Mouse (Mus musculus) liver, embryonic 14.5 days (tissue): ENCODE results near the gene Clk2. TPM values are rescaled to one million over a fixed set of nuclear protein-coding genes. Genes with fewer than 3 reads are reported as not detected.
"Not testable (repeated sequence)": the region's sequence is repeated elsewhere in the genome, so short reads cannot be mapped to it uniquely, and the experiment has no call there.

Experiments used
- ATAC-seq: fragments of 200-750 bp; cut with Nextera tagmentation; 2 replicates; pipeline ENCODE4 v1.8.0; 2017; ENCODE audit warnings: moderate number of reproducible peaks, mild to moderate bottlenecking, moderate library complexity; ENCODE audit not compliant: insufficient read depth
- DNase-seq, 3 experiments: peaks; one replicate each; pipeline ENCODE4 v3.0.0-alpha.2; 2012 to 2013; ENCODE audit warnings: low read depth in 3 of 3, low spot score in 3 of 3
- H3K27ac ChIP-seq: fragments of 300-500 bp; sonication (generic); 2 replicates; pipeline ENCODE4 v1.5.1; 2014; ENCODE audit warnings: moderate library complexity, mild to moderate bottlenecking, control low read depth, inconsistent platforms
- H3K27me3 ChIP-seq: fragments of 300-500 bp; sonication (generic); 2 replicates; pipeline ENCODE4 v1.6.1; 2014; ENCODE audit warnings: mild to moderate bottlenecking, low read length, moderate library complexity; ENCODE audit not compliant: control insufficient read depth, insufficient read depth
- H3K36me3 ChIP-seq: fragments of 300-500 bp; sonication (generic); replicated peaks from 2 replicates; pipeline ENCODE4 v1.6.1; 2014; ENCODE audit warnings: low read depth; ENCODE audit not compliant: control insufficient read depth, insufficient read depth
- H3K4me1 ChIP-seq, 2 experiments: fragments of 200-500 bp in 1 of 2; fragments of 300-500 bp in 1 of 2; sonication (generic) in 1 of 2; replicated peaks; 2 replicates each; pipeline ENCODE4 v1.6.1; 2012 to 2014; ENCODE audit warnings: antibody characterized with exemption in 1 of 2, inconsistent platforms in 1 of 2, low read length in 1 of 2; ENCODE audit not compliant: control insufficient read depth in 2 of 2, insufficient read depth in 2 of 2
- H3K4me2 ChIP-seq: fragments of 300-500 bp; sonication (generic); 2 replicates; pipeline ENCODE4 v1.6.1; 2014; ENCODE audit warnings: low read depth, mild to moderate bottlenecking, control low read depth, moderate library complexity
- H3K4me3 ChIP-seq, 2 experiments: fragments of 200-500 bp in 1 of 2; fragments of 300-500 bp in 1 of 2; sonication (generic) in 1 of 2; 2 replicates each; pipeline ENCODE4 v1.5.1; 2012 to 2014; ENCODE audit warnings: low read depth in 2 of 2, low read length in 2 of 2, mild to moderate bottlenecking in 2 of 2, control low read depth in 1 of 2, inconsistent platforms in 1 of 2, moderate library complexity in 1 of 2; ENCODE audit not compliant: insufficient read depth in 1 of 2
- H3K9ac ChIP-seq: fragments of 300-500 bp; sonication (generic); replicated peaks from 2 replicates; pipeline ENCODE4 v1.6.1; 2014; ENCODE audit warnings: mild to moderate bottlenecking, control low read depth, moderate library complexity
- H3K9me3 ChIP-seq: fragments of 300-500 bp; sonication (generic); 2 replicates; pipeline ENCODE4 v1.6.1; 2016; ENCODE audit warnings: low read length, mixed read lengths; ENCODE audit not compliant: control insufficient read depth
- CTCF ChIP-seq: IDR thresholded peaks from 2 replicates; pipeline ENCODE4 v1.5.1; 2016; ENCODE audit warnings: antibody characterized with exemption, low read depth, control low read depth
- EP300 ChIP-seq: IDR thresholded peaks from 2 replicates; pipeline ENCODE4 v1.6.1; 2016; ENCODE audit warnings: antibody characterized with exemption, low read depth
- WGBS: fragments of 180-500 bp; shearing (Covaris S2); extraction: QIAGEN DNeasy Blood & Tissue Kit; methylation state at CpG from one replicate; pipeline ENCODE4 v1.1.7; 2014; ENCODE audit not compliant: insufficient replicate concordance; 5-methylcytosine and 5-hydroxymethylcytosine counted together
- polyA plus RNA-seq, 2 experiments: library from polyadenylated mRNA; depleted of rRNA in 1 of 2; stranded (reverse) in 1 of 2; unstranded in 1 of 2; fragments of >200 nt; fragmentation: Nextera tagmentation in 1 of 2; extraction: Ambion mirVana in 1 of 2; gene quantifications; 2 replicates each; pipeline versions ENCODE4 v1.2.1 to v1.2.3; 2012 to 2014

The Clk2 gene
- polyA plus RNA-seq, 2 experiments, result 6.7 to 28.8 TPM

DNA sequence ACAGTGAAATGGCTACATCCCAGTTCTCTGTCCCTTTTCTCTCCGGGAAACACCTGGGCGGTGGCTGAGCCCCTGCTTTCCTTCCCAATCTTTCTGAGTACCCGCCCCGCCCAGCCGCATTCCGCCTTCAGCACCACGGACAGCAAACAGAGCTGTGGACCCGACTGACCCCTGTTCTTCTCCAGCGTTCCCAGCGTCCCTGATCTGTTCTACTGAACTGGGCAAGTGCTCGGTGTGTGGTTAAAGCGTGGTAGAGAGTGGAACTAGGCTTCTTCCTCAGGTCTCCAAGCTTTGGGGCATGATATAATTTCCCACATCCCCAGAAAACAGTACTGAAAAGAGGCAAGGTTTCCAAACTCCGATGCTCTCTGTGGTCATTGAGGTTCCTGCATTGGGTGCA, 5.4 kb upstream of the Clk2 start:
- H3K9me3 ChIP-seq, result no peaks in the 10 kb centered on the region
- peaks cover 9 to 15% of the 10 kb centered on the region in 2 experiments; a peak in 3 of 4 replicates for H3K4me1 ChIP-seq
- H3K27ac ChIP-seq, result no peak overlapping the region
- peak overlapping the region; percentile 51 to 60; a peak in 3 of 4 replicates for H3K4me3 ChIP-seq
- peak overlapping the region; percentile 88 for H3K4me2 ChIP-seq
- DNase-seq, result no peak
- WGBS, result 0% methylated on average over 13 of the region's 13 CpGs
- ATAC-seq, result no peak
- no peak for TF ChIP-seq CTCF
- no peak for TF ChIP-seq EP300
- H3K27me3 ChIP-seq, result peaks cover 9% of the 10 kb centered on the region
- H3K9ac ChIP-seq, result no peak overlapping the region
- H3K36me3 ChIP-seq, result no peaks in the 10 kb centered on the region

DNA sequence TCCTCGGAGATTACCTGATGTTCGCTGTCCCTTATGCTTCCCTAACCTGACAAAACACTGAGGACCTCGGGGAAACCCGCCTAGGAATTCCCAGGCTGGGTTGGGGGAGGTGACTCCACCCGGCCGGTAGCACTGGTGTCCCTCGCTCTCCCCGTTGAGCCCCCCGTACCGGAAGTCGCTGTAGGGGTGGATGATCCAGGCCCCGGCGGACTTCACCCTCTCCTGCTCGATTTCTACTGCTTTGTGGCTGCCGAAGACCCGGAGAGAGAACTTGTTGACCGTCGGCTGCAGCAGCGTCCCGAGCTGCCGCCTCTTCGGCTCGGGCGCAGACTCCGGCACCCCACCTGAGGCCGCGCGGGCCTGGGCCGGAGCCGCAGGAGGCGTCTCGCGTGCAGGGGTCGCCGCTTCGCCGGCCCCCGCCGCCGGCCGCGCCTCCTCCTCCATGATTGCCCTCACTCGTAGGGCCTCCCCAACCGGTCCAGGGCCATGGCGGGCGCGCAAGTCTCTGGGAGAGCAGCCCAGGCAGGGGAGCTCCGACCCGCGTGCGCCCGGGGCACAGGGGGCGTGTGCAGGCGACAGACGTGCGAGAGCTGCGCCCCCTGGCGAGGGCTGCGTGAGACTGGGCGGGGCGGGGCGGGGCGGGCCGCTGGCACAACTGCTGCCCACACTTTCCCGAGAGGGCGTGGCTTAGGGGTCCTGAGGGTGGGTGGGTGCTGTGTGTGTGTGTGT, 4.8 kb upstream of the Clk2 start, which contains the start of gene Hcn3:
Gene Hcn3, minus strand, starts transcription at position 581 of the 729 bp plus-strand sequence.
- peak within 1 kb of the TSS; percentile 4; the same call in 1 of the 2 replicates for H3K9ac ChIP-seq
- peaks cover 10 to 16% of the 10 kb centered on the region in 2 experiments; a peak in 3 of 4 replicates for H3K4me1 ChIP-seq
- under 1% methylated on average over 62 of the region's 66 CpGs for WGBS
- peak within 1 kb of the TSS; percentile 51 to 60 for H3K4me3 ChIP-seq
- ATAC-seq (peak; percentile 21; the same call in 1 of the 2 replicates), DNase-seq (peak; percentile 59 to 61 (median 60))
- no peak within 1 kb of the TSS for H3K27ac ChIP-seq
- no peaks in the 10 kb centered on the region for H3K36me3 ChIP-seq
- H3K4me2 ChIP-seq, result peak within 1 kb of the TSS; percentile 88
- TF ChIP-seq CTCF (peak; percentile 68), EP300 (no peak)
- H3K27me3 ChIP-seq, result peaks cover 9% of the 10 kb centered on the region
- H3K9me3 ChIP-seq, result no peaks in the 10 kb centered on the region

DNA sequence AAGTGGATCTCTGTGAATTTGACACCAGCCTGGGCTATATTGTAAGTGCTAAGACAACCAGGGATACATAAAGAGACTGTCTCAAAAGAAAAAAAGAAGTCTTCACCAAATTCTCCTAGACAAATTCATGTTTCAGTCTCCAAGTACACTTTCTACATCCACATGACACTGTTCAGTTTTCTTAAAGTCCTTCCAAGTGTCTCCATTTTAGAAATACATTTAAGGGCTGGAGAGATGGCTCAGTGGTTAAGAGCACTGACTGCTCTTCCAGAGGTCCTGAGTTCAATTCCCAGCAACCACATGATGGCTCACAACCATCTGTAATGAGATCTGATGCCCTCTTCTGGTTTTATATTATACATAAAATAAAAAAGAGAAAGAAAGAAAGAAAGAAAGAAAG, 3.4 kb upstream of the Clk2 start:
- H3K9ac ChIP-seq, H3K27ac ChIP-seq, H3K27me3 ChIP-seq, H3K4me3 ChIP-seq, ATAC-seq, H3K4me2 ChIP-seq, DNase-seq, H3K36me3 ChIP-seq, H3K9me3 ChIP-seq: not testable (repeated sequence)
- peaks cover 16 to 25% of the 10 kb centered on the region in 2 experiments for H3K4me1 ChIP-seq

DNA sequence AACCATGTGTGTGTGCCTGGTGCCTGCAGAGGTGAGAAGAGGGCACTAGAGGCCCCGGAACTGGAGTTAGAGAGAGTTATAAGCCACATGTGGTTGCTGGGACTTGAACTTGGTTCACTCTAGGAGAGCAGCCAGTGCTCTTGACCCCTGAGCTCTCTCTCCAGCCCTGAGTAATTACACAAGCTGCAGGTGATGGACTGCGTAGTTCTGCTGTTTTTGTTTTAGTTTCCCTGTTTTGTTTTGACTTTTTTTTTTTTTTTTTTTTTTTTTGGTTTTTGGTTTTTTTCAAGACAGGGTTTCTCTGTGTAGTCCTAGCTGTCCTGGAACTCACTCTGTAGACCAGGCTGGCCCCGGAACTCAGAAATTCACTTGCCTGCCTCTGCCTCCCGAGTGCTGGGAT, 2.8 kb upstream of the Clk2 start:
- Histone ChIP-seq H3K27me3 (peaks cover 9% of the 10 kb centered on the region), H3K27ac (no peak overlapping the region), H3K4me1 (peaks cover 16 to 31% of the 10 kb centered on the region in 2 experiments), H3K36me3 (no peaks in the 10 kb centered on the region), H3K9ac (no peak overlapping the region), H3K9me3 (no peaks in the 10 kb centered on the region), H3K4me2 (no peak overlapping the region), H3K4me3 (no peak overlapping the region)
- ATAC-seq, result no peak
- TF ChIP-seq EP300, result no peak
- no peak for TF ChIP-seq CTCF
- no peak for DNase-seq
- 71% methylated on average over 4 of the region's 4 CpGs for WGBS

DNA sequence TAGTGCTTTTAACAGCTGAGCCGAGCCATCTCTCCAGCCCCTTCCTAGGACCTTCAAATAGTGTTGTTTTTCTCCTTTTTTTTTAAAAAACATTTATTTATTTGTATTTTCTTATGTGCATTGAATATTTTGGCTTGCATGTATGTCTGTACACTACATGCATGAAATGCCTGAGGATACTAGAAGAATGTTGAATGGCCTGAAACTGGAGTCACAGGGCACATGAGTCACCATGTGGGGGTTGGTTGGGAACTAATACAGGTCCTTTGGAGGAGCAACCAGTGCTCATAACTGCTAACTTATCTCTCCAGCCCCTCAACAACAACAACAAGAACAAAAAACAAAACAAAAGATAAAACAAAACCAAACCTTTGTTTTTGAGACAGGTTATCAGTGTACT, 1.5 kb upstream of the Clk2 start:
- no peak overlapping the region for H3K27ac ChIP-seq
- H3K4me1 ChIP-seq, result peaks cover 16 to 31% of the 10 kb centered on the region in 2 experiments
- H3K4me3 ChIP-seq, result no peak overlapping the region
- no peak for DNase-seq
- H3K4me2 ChIP-seq, result no peak overlapping the region
- 61% methylated on average over 1 of the region's 1 CpGs for whole genome bisulfite sequencing
- TF ChIP-seq CTCF, result no peak
- no peak for TF ChIP-seq EP300
- peaks cover 8% of the 10 kb centered on the region for H3K27me3 ChIP-seq
- no peaks in the 10 kb centered on the region for H3K9me3 ChIP-seq
- H3K9ac ChIP-seq, result no peak overlapping the region
- no peak for ATAC-seq
- peaks cover 11% of the 10 kb centered on the region for H3K36me3 ChIP-seq
